Mouse (Mus musculus): ENCODE data around the gene Plcl2. TPM values are rescaled to one million over a fixed set of nuclear protein-coding genes. Genes with fewer than 3 reads are reported as not detected.

The Plcl2 gene
- polyA plus RNA-seq, 1 experiment from 2014 or later: 4.9 TPM

- Histone ChIP-seq H3K36me3 (no peaks in the 10 kb centered on the region), H3K4me2 (no peak overlapping the region), H3K27me3 (no peaks in the 10 kb centered on the region), H3K9me3 (no peaks in the 10 kb centered on the region), H3K9ac (replicated peaks) (no peak overlapping the region), H3K27ac (no peak overlapping the region), H3K4me3 (replicated peaks) (no peak overlapping the region), H3K4me1 (replicated peaks) (0 out of 2 replicates have a peak, but pooled peaks cover 6% of the 10 kb centered on the region)
- ATAC-seq (ENCODE audit: insufficient number of reproducible peaks, insufficient read depth, low FRiP score, low TSS enrichment, low read depth): no peak
- 90% methylated on average over 1 of the region's 1 CpGs for WGBS
These were observed 22.1 kb upstream of the Plcl2 start for GRCm38 (mm10) chr17:50487058-50487618.

GRCm38 (mm10) chr17:50487670-50488069, 21.5 kb upstream of the Plcl2 start:
- H3K36me3 ChIP-seq: no peaks in the 10 kb centered on the region
- H3K4me2 ChIP-seq: no peak overlapping the region
- 77% methylated on average over 3 of the region's 3 CpGs for WGBS
- H3K4me3 ChIP-seq (replicated peaks): no peak overlapping the region
- 0 out of 2 replicates have a peak, but pooled peaks cover 6% of the 10 kb centered on the region for H3K4me1 ChIP-seq (replicated peaks)
- ATAC-seq (ENCODE audit: insufficient number of reproducible peaks, insufficient read depth, low FRiP score, low TSS enrichment, low read depth): no peak
- H3K9ac ChIP-seq (replicated peaks): no peak overlapping the region
- no peaks in the 10 kb centered on the region for H3K27me3 ChIP-seq
- H3K27ac ChIP-seq: no peak overlapping the region
- H3K9me3 ChIP-seq: no peaks in the 10 kb centered on the region

- Histone ChIP-seq H3K4me2 (no peak overlapping the region), H3K27me3 (no peaks in the 10 kb centered on the region), H3K36me3 (no peaks in the 10 kb centered on the region), H3K4me3 (replicated peaks) (no peak overlapping the region), H3K27ac (no peak overlapping the region), H3K9ac (replicated peaks) (no peak overlapping the region), H3K9me3 (no peaks in the 10 kb centered on the region), H3K4me1 (replicated peaks) (0 out of 2 replicates have a peak, but pooled peaks cover 6% of the 10 kb centered on the region)
- no peak for ATAC-seq (ENCODE audit: insufficient number of reproducible peaks, insufficient read depth, low FRiP score, low TSS enrichment, low read depth)
- WGBS: 83% methylated on average over 3 of the region's 3 CpGs
These were observed 20.8 kb upstream of the Plcl2 start for GRCm38 (mm10) chr17:50488406-50488805.

GRCm38 (mm10) chr17:50488895-50489294, 20.3 kb upstream of the Plcl2 start:
- Histone ChIP-seq H3K9ac (replicated peaks) (no peak overlapping the region), H3K4me3 (replicated peaks) (no peak overlapping the region), H3K9me3 (no peaks in the 10 kb centered on the region), H3K4me2 (no peak overlapping the region), H3K27me3 (no peaks in the 10 kb centered on the region), H3K36me3 (no peaks in the 10 kb centered on the region), H3K27ac (no peak overlapping the region), H3K4me1 (replicated peaks) (0 out of 2 replicates have a peak, but pooled peaks cover 6% of the 10 kb centered on the region)
- ATAC-seq (ENCODE audit: insufficient number of reproducible peaks, insufficient read depth, low FRiP score, low TSS enrichment, low read depth): no peak
- WGBS: 93% methylated on average over 2 of the region's 2 CpGs

- Histone ChIP-seq H3K4me3 (replicated peaks) (no peak overlapping the region), H3K36me3 (no peaks in the 10 kb centered on the region), H3K4me1 (replicated peaks) (0 out of 2 replicates have a peak, but pooled peaks cover 12% of the 10 kb centered on the region), H3K27ac (no peak overlapping the region), H3K4me2 (no peak overlapping the region), H3K9me3 (no peaks in the 10 kb centered on the region), H3K27me3 (no peaks in the 10 kb centered on the region), H3K9ac (replicated peaks) (no peak overlapping the region)
- ATAC-seq (ENCODE audit: insufficient number of reproducible peaks, insufficient read depth, low FRiP score, low TSS enrichment, low read depth): no peak
- WGBS: 79% methylated on average over 11 of the region's 11 CpGs
These were observed 18.4 kb upstream of the Plcl2 start for GRCm38 (mm10) chr17:50490644-50491430.

GRCm38 (mm10) chr17:50491496-50491895, 17.7 kb upstream of the Plcl2 start:
- WGBS: 83% methylated on average over 3 of the region's 3 CpGs
- Histone ChIP-seq H3K36me3 (no peaks in the 10 kb centered on the region), H3K27ac (no peak overlapping the region), H3K9me3 (no peaks in the 10 kb centered on the region), H3K4me1 (replicated peaks) (0 out of 2 replicates have a peak, but pooled peaks cover 16% of the 10 kb centered on the region), H3K4me2 (no peak overlapping the region), H3K4me3 (replicated peaks) (no peak overlapping the region), H3K9ac (replicated peaks) (no peak overlapping the region), H3K27me3 (no peaks in the 10 kb centered on the region)
- ATAC-seq (ENCODE audit: insufficient number of reproducible peaks, insufficient read depth, low FRiP score, low TSS enrichment, low read depth): no peak

- Histone ChIP-seq H3K9me3 (no peaks in the 10 kb centered on the region), H3K4me2 (no peak overlapping the region), H3K4me1 (replicated peaks) (peaks cover 30% of the 10 kb centered on the region), H3K36me3 (no peaks in the 10 kb centered on the region), H3K27ac (no peak overlapping the region), H3K9ac (replicated peaks) (no peak overlapping the region), H3K27me3 (no peaks in the 10 kb centered on the region), H3K4me3 (replicated peaks) (no peak overlapping the region)
- ATAC-seq (ENCODE audit: insufficient number of reproducible peaks, insufficient read depth, low FRiP score, low TSS enrichment, low read depth): no peak; the same call in 1 of the 2 replicates
- 38% methylated on average over 10 of the region's 10 CpGs for WGBS
These were observed 13.8 kb upstream of the Plcl2 start for GRCm38 (mm10) chr17:50495216-50495889.

- H3K4me3 ChIP-seq (replicated peaks): no peak overlapping the region
- no peak overlapping the region for H3K4me2 ChIP-seq
- H3K4me1 ChIP-seq (replicated peaks): peaks cover 27% of the 10 kb centered on the region
- no peak overlapping the region for H3K9ac ChIP-seq (replicated peaks)
- 30% methylated on average over 7 of the region's 7 CpGs for WGBS
- no peaks in the 10 kb centered on the region for H3K9me3 ChIP-seq
- no peak overlapping the region for H3K27ac ChIP-seq
- H3K27me3 ChIP-seq: no peaks in the 10 kb centered on the region
- no peaks in the 10 kb centered on the region for H3K36me3 ChIP-seq
- ATAC-seq (ENCODE audit: insufficient number of reproducible peaks, insufficient read depth, low FRiP score, low TSS enrichment, low read depth): no peak
These were observed 11.0 kb upstream of the Plcl2 start for GRCm38 (mm10) chr17:50498062-50498697.

GRCm38 (mm10) chr17:50499091-50499790, 10.0 kb upstream of the Plcl2 start:
- Histone ChIP-seq H3K9ac (replicated peaks) (no peak overlapping the region), H3K4me2 (no peak overlapping the region), H3K4me1 (replicated peaks) (peaks cover 27% of the 10 kb centered on the region), H3K27me3 (no peaks in the 10 kb centered on the region), H3K9me3 (no peaks in the 10 kb centered on the region), H3K36me3 (no peaks in the 10 kb centered on the region), H3K4me3 (replicated peaks) (no peak overlapping the region), H3K27ac (no peak overlapping the region)
- 52% methylated on average over 16 of the region's 16 CpGs for WGBS
- no peak for ATAC-seq (ENCODE audit: insufficient number of reproducible peaks, insufficient read depth, low FRiP score, low TSS enrichment, low read depth)

GRCm38 (mm10) chr17:50500806-50501205, 8.4 kb upstream of the Plcl2 start:
- H3K27me3 ChIP-seq: no peaks in the 10 kb centered on the region
- H3K4me2 ChIP-seq: no peak overlapping the region
- H3K4me3 ChIP-seq (replicated peaks): no peak overlapping the region
- H3K9me3 ChIP-seq: no peaks in the 10 kb centered on the region
- ATAC-seq (ENCODE audit: insufficient number of reproducible peaks, insufficient read depth, low FRiP score, low TSS enrichment, low read depth): no peak
- H3K27ac ChIP-seq: no peak overlapping the region
- H3K9ac ChIP-seq (replicated peaks): no peak overlapping the region
- WGBS: 77% methylated on average over 6 of the region's 6 CpGs
- peaks cover 21% of the 10 kb centered on the region for H3K4me1 ChIP-seq (replicated peaks)
- H3K36me3 ChIP-seq: no peaks in the 10 kb centered on the region

Data from limb, embryonic 12.5 days (tissue).